Mouse (Mus musculus) left cerebral cortex, adult 18-20 months (tissue): ENCODE data around the gene Lgals7. TPM values are rescaled to one million over a fixed set of nuclear protein-coding genes. Genes with fewer than 3 reads are reported as not detected.

Source experiments
- DNase-seq, 2 experiments: peaks; one replicate each; pipeline ENCODE4 v3.0.0; 2021 to 2022; ENCODE audit warnings: low spot score in 2 of 2, mixed read lengths in 1 of 2
- total RNA-seq, 2 experiments: library from RNA; stranded (reverse); gene quantifications; 2 replicates each; pipeline ENCODE4 v1.2.3; 2021

Gene Lgals7
- total RNA-seq, 2 experiments from 2014 or later, result 0.74 TPM; not detected in 1

- no peak for DNase-seq
These were observed 33.8 kb upstream of the Lgals7 start for GRCm38 (mm10) chr7:28829821-28830220.

DNA sequence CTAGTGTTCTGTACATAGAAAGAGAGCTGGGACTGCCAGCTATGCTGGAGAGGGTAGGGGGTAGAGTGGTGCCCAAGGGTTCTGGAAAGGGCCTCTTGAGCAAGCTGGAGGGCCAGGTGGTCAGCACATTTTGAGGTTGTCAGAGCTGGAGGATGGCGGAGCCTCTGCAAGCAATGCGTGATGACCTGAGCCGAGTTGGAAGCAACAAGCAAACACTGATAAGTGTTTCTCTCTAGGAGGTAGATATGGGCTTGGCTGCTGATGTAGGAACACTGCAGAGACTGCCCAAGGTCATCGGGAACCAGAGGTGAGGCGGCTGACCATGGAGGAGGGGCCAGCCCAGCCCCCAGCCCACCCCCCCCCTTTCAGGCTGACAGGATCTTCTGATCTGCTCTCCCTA lies 32.7 kb upstream of the Lgals7 start:
- no peak for DNase-seq

DNA sequence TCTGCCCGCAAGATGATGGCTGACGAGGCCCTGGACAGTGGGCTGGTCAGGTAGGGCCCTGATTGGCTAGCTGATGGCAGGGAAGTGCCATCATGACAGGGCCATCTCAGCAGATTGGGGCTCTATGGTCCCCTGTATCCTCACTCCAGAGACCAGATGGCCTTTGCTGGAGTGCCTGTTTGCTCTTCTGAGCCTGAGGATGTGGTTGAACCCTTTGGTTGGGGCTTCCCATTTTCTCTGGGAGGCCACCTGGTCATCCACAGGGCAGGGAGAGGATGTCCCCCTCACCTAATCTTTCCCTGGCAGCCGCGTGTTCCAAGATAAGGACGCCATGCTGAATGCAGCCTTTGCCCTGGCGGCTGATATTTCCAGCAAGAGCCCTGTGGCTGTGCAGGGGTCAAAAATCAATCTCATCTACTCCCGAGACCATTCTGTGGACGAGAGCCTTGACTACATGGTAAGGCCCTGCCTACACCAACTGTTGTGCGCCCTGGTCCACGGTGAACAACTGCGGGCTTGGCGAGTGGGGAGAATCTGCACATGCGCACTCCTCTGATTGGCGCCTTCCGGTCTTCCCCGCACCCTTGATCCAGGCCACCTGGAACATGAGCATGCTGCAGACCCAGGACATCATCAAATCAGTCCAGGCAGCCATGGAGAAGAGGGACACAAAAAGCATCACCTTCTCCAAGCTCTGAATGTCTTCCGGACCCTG lies 32.1 kb upstream of the Lgals7 start:
- no peak for DNase-seq

GRCm38 (mm10) chr7:28832137-28832536 lies 31.5 kb upstream of the Lgals7 start:
- no peak for DNase-seq

DNA sequence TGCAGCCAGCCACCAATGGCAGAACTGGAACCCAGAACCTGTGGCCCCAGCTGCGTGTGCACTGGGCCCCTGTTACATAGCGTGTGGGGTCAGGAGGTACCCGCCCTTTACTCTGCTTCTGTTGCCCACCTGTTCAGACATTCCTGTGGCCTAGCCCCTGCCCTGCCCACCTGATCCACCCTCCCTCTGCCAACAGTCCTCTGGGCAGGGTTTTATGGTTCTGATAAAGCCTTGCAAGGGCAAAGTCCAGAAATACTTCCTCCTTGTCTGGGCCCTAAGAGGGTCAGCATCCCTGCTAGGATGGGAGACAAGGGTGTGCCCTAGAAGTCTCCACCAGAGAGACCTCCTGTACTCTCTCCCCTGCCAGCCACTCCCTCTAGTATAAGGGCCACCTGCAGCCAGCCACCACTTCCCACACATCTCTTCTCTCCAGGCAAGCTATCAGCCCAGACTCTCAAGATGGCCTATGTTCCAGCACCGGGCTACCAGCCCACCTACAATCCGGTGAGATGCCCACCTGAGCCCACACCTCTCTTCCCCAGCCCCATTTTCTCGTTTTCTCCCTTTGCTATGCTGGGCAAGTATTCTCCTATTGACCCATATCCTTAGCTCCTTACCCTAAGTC lies 29.8 kb upstream of the Lgals7 start, which contains the start of gene Lgals4:
Gene Lgals4, plus strand, starts transcription at position 132 of the 625 bp plus-strand sequence.
- DNase-seq, result no peak

DNA sequence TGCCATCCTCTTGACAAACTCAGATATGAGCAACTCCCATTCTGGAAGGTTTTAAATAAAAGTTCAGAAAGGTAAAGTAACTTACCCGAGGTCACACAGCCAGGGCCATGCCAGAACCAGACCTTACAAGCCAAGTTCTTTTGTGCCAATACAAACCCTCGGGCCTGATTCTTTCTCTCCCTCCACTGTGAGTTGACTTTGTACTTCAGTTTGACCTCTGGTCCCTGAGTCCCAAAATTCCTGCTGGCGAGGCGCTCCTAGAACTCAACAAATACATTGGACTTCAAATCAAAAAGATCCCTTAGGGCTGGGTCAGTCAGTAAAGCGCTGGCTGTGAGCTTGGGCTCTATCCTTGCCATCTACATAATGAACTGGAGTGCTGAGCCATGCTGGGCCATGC lies 26.7 kb upstream of the Lgals7 start:
- no peak for DNase-seq

DNA sequence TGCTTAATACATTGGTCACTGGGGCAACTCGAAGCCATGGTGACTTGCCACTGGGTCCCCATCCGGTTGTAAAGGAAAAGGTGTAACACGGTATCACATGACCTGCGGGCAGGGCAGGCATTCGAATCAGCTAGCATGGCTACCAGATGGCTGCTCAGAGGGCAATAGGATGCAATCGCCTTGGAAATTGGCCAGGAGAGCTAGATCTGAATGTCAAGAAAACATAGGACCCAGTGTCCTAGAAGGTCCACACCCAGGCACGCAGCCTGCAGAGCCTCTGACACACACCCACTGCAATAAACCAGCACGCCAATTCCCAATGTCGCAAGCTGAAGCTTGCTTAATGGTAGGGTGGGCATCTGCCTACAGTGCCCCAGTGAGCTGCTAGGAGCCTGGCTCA lies 25.3 kb upstream of the Lgals7 start:
- DNase-seq, result no peak

DNA sequence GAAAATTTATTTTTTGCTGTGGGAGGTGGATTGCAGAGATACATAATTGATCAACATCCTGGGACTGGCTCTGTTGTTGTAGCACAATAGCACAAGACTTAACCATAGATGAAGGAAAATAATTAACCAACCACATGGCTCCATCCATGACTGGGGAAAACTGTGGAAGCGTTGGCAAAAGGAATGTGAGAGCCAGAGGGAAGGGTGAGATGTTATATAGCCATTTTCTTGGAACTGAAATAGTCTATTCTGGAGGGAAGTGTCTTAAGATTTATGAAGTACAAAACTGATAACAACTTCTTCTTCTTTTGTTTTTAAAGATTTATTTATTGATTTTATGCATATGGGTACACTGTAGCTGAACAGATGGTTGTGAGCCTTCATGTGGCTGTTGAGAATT lies 16.4 kb upstream of the Lgals7 start:
- no peak for DNase-seq

DNA sequence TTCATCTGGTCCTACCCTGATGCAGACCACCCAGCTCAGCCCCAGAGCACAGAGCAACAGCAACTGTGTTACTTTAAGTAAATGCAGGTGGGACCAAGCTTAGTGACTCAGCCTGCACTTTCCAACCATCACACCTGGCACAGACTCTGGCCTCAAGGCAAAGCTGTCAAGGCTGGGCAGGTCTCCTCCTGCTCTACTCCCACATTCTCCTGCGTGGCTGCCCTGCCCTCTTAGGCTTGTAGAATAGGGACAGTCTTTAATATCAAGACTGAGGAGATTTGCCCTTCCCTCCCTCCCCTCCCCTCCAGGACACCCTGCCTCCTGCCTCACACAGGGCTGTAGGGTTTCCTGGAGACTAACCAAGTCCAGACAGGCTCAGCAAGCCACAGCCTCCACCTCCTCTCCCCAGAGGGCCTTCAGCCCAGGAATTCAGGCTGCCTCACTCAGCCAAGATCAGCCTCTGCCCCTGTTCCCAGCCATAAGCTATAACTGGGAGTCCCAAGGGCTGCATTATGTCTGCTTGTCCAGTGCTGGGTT lies 13.9 kb upstream of the Lgals7 start:
- no peak for DNase-seq

GRCm38 (mm10) chr7:28850642-28851041 lies 13.0 kb upstream of the Lgals7 start:
- no peak for DNase-seq

- no peak for DNase-seq
These were observed 3.7 kb upstream of the Lgals7 start for GRCm38 (mm10) chr7:28859953-28860352.

- no peak for DNase-seq
These were observed 2.8 kb upstream of the Lgals7 start for GRCm38 (mm10) chr7:28860898-28861297.

DNA sequence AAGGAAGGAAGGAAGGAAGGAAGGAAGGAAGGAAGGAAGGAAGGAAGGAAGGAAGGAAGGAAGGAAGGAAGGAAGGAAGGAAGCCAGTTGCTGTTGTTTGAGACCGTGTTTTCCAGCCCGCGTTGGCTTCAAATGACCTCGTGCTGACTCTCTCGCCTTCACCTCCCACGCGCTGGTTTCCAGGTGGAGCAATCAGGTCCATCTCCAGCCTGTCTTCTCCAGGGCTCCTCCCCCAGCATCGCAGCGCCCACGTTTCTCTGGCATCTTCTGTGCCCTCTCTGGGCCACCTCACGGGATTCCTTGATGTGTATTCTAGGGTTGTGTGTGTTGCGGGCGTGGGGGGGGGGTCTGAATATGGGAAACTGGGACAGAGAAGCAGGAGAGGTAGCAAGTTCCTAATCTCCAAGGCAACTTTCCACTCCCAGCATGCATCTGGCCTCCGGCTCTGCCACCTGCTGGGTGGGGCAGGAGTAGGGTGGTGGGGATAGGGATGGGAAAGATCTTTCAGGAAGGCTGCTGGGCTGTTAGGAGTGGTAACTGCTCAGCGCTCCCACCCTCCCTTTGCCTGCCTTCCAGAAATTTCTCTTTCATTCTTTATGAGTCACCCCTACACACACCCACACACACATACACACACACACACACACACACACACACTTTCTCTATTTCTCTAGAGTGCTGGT lies 695 bp upstream of the Lgals7 start:
- DNase-seq, result peak; percentile 53 to 57

DNA sequence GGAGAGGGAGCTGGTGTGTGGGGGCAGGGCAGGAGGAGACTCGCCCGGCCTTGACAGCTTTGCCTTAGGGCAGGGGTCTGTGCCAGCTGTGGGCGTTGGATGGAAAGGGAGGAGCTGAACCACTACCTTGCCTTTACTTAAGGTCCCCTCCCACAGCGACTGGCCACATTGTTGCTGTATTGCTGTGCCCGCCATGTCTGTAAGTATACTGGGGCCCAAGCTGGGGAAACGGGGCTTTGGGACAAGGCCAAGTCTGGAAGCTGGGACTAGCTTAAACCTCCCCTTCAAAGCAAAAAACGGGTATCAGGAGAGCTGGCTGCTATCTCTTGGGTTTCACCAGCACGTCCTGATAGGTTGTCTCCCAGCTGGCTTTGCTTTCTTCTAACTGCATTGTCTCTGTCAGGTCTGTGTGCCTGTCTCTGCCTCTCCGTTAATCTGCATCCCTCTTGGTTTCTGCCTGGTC lies 666 bp downstream of the Lgals7 start:
- DNase-seq, result no peak

DNA sequence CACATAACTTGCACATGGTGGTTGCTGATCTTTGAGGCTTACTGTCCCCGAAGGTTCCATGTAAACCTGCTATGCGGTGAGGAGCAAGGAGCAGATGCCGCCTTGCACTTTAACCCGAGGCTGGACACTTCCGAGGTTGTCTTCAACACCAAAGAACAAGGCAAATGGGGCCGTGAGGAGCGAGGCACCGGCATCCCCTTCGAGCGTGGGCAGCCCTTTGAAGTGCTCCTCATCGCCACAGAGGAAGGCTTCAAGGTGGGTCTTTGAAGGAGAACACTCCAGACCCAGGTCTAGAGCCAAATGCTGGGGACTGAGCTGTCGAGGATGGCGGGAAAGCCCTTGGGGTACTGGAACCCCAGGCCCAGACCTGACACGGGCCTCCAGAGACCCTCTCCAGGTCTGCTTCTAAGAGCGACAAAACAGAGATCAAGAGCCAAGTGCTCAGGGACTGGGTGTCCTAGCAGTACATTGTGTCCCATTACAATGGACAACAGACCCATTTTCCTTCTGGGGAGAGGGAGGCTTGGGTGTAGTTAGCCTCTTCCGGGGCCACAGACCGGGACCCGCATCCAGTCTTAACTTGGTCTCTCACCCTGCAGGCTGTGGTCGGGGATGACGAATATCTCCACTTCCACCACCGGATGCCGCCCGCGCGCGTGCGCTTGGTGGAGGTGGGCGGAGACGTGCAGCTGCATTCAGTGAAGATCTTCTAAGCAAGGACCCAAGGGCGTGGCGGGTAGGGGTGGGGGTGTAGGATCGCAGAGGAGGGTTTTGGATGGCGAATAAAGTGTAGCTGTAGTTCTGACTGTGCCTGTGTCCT lies 2.0 kb downstream of the Lgals7 start:
- DNase-seq, result peak; percentile 86 to 91

DNA sequence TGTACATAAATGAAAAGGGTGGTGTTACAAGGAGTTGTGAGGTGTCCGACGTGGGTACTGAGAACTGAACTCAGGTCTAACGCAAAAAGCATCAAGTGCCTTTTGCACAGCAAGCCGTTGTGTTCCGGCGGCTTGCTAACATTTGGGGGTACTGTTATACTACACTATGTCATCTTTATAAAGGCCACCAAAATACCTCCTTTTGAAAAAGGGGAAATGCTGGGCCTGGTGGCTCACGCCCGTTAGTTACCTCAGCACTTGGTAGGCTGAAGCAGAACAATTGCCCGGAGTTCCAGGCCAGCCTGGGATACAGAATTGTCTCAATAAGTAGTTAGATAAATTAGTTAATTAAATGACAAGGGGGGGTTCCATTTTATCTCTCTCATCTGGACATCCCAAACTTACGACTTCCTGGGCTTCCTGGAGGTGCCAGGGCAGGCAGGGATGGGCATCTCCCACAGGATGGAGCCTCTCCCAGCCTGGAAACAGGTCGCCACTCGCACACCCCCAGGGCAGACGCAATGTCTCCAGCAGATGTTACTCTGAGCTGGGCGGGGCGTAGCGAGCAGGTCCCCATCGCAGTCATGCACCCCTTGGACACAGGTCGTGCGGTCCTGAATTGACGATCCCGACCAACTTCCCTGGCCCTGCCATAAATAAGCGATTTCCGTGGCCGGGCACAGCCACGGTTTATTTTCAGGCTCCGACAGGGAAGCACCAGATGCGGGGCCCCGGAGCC lies 3.3 kb downstream of the Lgals7 start:
- DNase-seq, result no peak

DNA sequence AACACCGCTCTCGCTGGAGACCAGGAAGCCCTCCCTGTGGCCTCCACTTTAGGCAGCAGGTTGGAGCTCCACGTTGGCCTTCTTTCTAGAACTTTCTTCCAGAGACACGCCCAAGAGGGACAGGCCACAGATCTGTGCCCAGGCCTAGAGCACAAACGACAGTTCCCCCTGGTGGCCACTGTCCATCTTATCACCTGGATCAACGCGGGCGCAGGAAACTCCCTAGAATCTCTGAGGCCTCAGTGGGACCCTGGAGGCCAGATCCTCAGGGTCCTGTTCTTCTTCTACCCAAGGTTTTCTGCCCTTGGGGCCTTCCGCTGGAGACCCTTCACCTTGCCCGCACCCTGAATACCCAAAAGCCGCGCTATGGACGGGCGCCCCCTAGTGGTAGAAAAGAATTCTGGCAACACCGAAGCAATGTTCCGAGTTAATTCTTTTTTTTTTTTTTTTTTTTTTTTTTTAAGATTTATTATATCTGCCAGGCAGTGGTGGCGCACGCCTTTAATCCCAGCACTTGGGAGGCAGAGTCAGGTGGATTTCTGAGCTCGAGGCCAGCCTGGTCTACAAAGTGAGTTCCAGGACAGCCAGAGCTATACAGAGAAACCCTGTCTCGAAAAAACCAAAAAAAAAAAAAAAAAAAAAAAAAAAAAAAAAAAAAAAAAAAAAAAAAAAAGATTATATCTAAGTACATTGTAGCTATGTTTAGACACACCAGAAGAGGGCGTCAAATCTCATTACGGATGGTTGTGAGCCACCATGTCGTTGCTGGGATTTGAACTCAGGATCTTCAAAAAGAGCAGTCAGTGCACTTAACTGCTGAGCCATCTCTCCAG lies 4.1 kb downstream of the Lgals7 start:
- DNase-seq, result peak; percentile 55 to 73

- no peak for DNase-seq
These were observed 7.4 kb downstream of the Lgals7 start for GRCm38 (mm10) chr7:28870901-28871664.

- no peak for DNase-seq
These were observed 10.9 kb downstream of the Lgals7 start for GRCm38 (mm10) chr7:28874565-28874964.
